Mouse (Mus musculus): ENCODE results near the gene Ankrd44. TPM values are rescaled to one million over a fixed set of nuclear protein-coding genes. Genes with fewer than 3 reads are reported as not detected.

Ankrd44 gene
- polyA plus RNA-seq, 1 experiment from 2014 or later, result 30.8 TPM

- H3K36me3 ChIP-seq, result no peaks in the 10 kb centered on the region
- no peak overlapping the region; the same call in 1 of the 2 replicates for H3K9ac ChIP-seq
These were observed 20.6 kb downstream of the Ankrd44 start for GRCm38 (mm10) chr1:54905632-54906031.

GRCm38 (mm10) chr1:54904165-54904564 lies 22.0 kb downstream of the Ankrd44 start:
- H3K4me3 ChIP-seq, result no peak overlapping the region
- no peaks in the 10 kb centered on the region for H3K27me3 ChIP-seq
- H3K9me3 ChIP-seq, result no peaks in the 10 kb centered on the region; the same call in 1 of the 2 replicates
- 74% methylated on average over 2 of the region's 2 CpGs for WGBS
- peaks cover 48% of the 10 kb centered on the region for H3K4me1 ChIP-seq
- H3K4me2 ChIP-seq (replicated peaks), result no peak overlapping the region
- H3K36me3 ChIP-seq, result no peaks in the 10 kb centered on the region
- ATAC-seq (ENCODE audit: insufficient number of reproducible peaks, insufficient read depth, low FRiP score, low TSS enrichment), result no peak
- H3K9ac ChIP-seq, result no peak overlapping the region
- no peak overlapping the region for H3K27ac ChIP-seq

More at GRCm38 (mm10) chr1:54905632-54906031, 20.6 kb downstream of the Ankrd44 start:
- 54% methylated on average over 7 of the region's 7 CpGs for WGBS
- H3K9me3 ChIP-seq, result no peaks in the 10 kb centered on the region; the same call in 1 of the 2 replicates
- ATAC-seq (ENCODE audit: insufficient number of reproducible peaks, insufficient read depth, low FRiP score, low TSS enrichment), result no peak
- H3K4me2 ChIP-seq (replicated peaks), result peak overlapping the region; percentile 46
- no peak overlapping the region for H3K4me3 ChIP-seq
- peak overlapping the region; percentile 96 for H3K27ac ChIP-seq
- H3K27me3 ChIP-seq, result no peaks in the 10 kb centered on the region
- H3K4me1 ChIP-seq, result peaks cover 53% of the 10 kb centered on the region

- Histone ChIP-seq H3K4me3 (no peak overlapping the region), H3K9ac (no peak overlapping the region), H3K27me3 (no peaks in the 10 kb centered on the region), H3K27ac (no peak overlapping the region), H3K4me2 (replicated peaks) (no peak overlapping the region), H3K9me3 (no peaks in the 10 kb centered on the region; the same call in 1 of the 2 replicates), H3K4me1 (peaks cover 52% of the 10 kb centered on the region), H3K36me3 (no peaks in the 10 kb centered on the region)
- no peak for ATAC-seq (ENCODE audit: insufficient number of reproducible peaks, insufficient read depth, low FRiP score, low TSS enrichment)
- WGBS, result 94% methylated on average over 12 of the region's 12 CpGs
These were observed 23.4 kb downstream of the Ankrd44 start for GRCm38 (mm10) chr1:54902689-54903246.

- H3K36me3 ChIP-seq, result no peaks in the 10 kb centered on the region
- WGBS, result 42% methylated on average over 1 of the region's 1 CpGs
- no peak overlapping the region for H3K4me3 ChIP-seq
- no peak for ATAC-seq (ENCODE audit: insufficient number of reproducible peaks, insufficient read depth, low FRiP score, low TSS enrichment)
- no peaks in the 10 kb centered on the region for H3K27me3 ChIP-seq
- no peak overlapping the region for H3K4me2 ChIP-seq (replicated peaks)
- H3K27ac ChIP-seq, result no peak overlapping the region
- peaks cover 53% of the 10 kb centered on the region for H3K4me1 ChIP-seq
- no peaks in the 10 kb centered on the region; the same call in 1 of the 2 replicates for H3K9me3 ChIP-seq
- no peak overlapping the region for H3K9ac ChIP-seq
These were observed 25.1 kb downstream of the Ankrd44 start for GRCm38 (mm10) chr1:54901084-54901483.

- H3K27ac ChIP-seq, result no peak overlapping the region
- no peak for ATAC-seq (ENCODE audit: insufficient number of reproducible peaks, insufficient read depth, low FRiP score, low TSS enrichment)
- H3K9ac ChIP-seq, result no peak overlapping the region
- WGBS, result 80% methylated on average over 6 of the region's 6 CpGs
- no peak overlapping the region for H3K4me3 ChIP-seq
- H3K9me3 ChIP-seq, result no peaks in the 10 kb centered on the region; the same call in 1 of the 2 replicates
- H3K4me1 ChIP-seq, result peaks cover 45% of the 10 kb centered on the region
- no peak overlapping the region for H3K4me2 ChIP-seq (replicated peaks)
- no peaks in the 10 kb centered on the region for H3K36me3 ChIP-seq
- no peaks in the 10 kb centered on the region for H3K27me3 ChIP-seq
These were observed 26.9 kb downstream of the Ankrd44 start for GRCm38 (mm10) chr1:54899247-54899646.

GRCm38 (mm10) chr1:54898656-54899084 lies 27.5 kb downstream of the Ankrd44 start:
- Histone ChIP-seq H3K36me3 (no peaks in the 10 kb centered on the region), H3K9ac (no peak overlapping the region), H3K9me3 (no peaks in the 10 kb centered on the region; the same call in 1 of the 2 replicates), H3K27ac (no peak overlapping the region), H3K4me2 (replicated peaks) (no peak overlapping the region), H3K4me3 (no peak overlapping the region), H3K4me1 (peaks cover 45% of the 10 kb centered on the region), H3K27me3 (no peaks in the 10 kb centered on the region)
- WGBS, result 34% methylated on average over 5 of the region's 5 CpGs
- no peak for ATAC-seq (ENCODE audit: insufficient number of reproducible peaks, insufficient read depth, low FRiP score, low TSS enrichment)

GRCm38 (mm10) chr1:54897726-54898125 lies 28.5 kb downstream of the Ankrd44 start:
- Histone ChIP-seq H3K4me2 (replicated peaks) (no peak overlapping the region), H3K27me3 (no peaks in the 10 kb centered on the region), H3K27ac (no peak overlapping the region), H3K4me1 (peaks cover 45% of the 10 kb centered on the region), H3K4me3 (no peak overlapping the region), H3K9me3 (no peaks in the 10 kb centered on the region; the same call in 1 of the 2 replicates), H3K9ac (no peak overlapping the region), H3K36me3 (no peaks in the 10 kb centered on the region)
- ATAC-seq (ENCODE audit: insufficient number of reproducible peaks, insufficient read depth, low FRiP score, low TSS enrichment), result no peak
- whole genome bisulfite sequencing, result 80% methylated on average over 2 of the region's 2 CpGs

- no peak for ATAC-seq (ENCODE audit: insufficient number of reproducible peaks, insufficient read depth, low FRiP score, low TSS enrichment)
- H3K9ac ChIP-seq, result no peak overlapping the region
- H3K4me3 ChIP-seq, result no peak overlapping the region
- no peaks in the 10 kb centered on the region for H3K27me3 ChIP-seq
- no peaks in the 10 kb centered on the region for H3K9me3 ChIP-seq
- H3K27ac ChIP-seq, result no peak overlapping the region
- no peak overlapping the region for H3K4me2 ChIP-seq (replicated peaks)
- peaks cover 41% of the 10 kb centered on the region for H3K4me1 ChIP-seq
- 64% methylated on average over 12 of the region's 12 CpGs for WGBS
- H3K36me3 ChIP-seq, result no peaks in the 10 kb centered on the region
These were observed 29.8 kb downstream of the Ankrd44 start for GRCm38 (mm10) chr1:54896109-54897085.

GRCm38 (mm10) chr1:54888449-54888848 lies 37.7 kb downstream of the Ankrd44 start:
- 35% methylated on average over 5 of the region's 5 CpGs for WGBS

GRCm38 (mm10) chr1:54887873-54888272 lies 38.3 kb downstream of the Ankrd44 start:
- H3K27ac ChIP-seq, result peak overlapping the region; percentile 9; the same call in 1 of the 2 replicates
- WGBS, result 78% methylated on average over 3 of the region's 3 CpGs
- no peak for ATAC-seq (ENCODE audit: insufficient number of reproducible peaks, insufficient read depth, low FRiP score, low TSS enrichment)

More at GRCm38 (mm10) chr1:54888449-54888848, 37.7 kb downstream of the Ankrd44 start:
- no peak for ATAC-seq (ENCODE audit: insufficient number of reproducible peaks, insufficient read depth, low FRiP score, low TSS enrichment)
- Histone ChIP-seq H3K9me3 (no peaks in the 10 kb centered on the region), H3K9ac (no peak overlapping the region), H3K4me2 (replicated peaks) (no peak overlapping the region), H3K27ac (peak overlapping the region; percentile 9; the same call in 1 of the 2 replicates), H3K4me1 (peaks cover 17% of the 10 kb centered on the region), H3K27me3 (no peaks in the 10 kb centered on the region), H3K4me3 (no peak overlapping the region), H3K36me3 (no peaks in the 10 kb centered on the region)

GRCm38 (mm10) chr1:54882856-54883467 lies 43.2 kb downstream of the Ankrd44 start:
- Histone ChIP-seq H3K4me1 (peaks cover 14% of the 10 kb centered on the region), H3K9me3 (no peaks in the 10 kb centered on the region), H3K27me3 (no peaks in the 10 kb centered on the region), H3K4me2 (replicated peaks) (no peak overlapping the region), H3K4me3 (no peak overlapping the region), H3K36me3 (no peaks in the 10 kb centered on the region), H3K27ac (no peak overlapping the region), H3K9ac (no peak overlapping the region)
- ATAC-seq (ENCODE audit: insufficient number of reproducible peaks, insufficient read depth, low FRiP score, low TSS enrichment), result no peak
- WGBS, result 60% methylated on average over 2 of the region's 2 CpGs

More at GRCm38 (mm10) chr1:54887873-54888272, 38.3 kb downstream of the Ankrd44 start:
- no peak overlapping the region for H3K4me2 ChIP-seq (replicated peaks)
- peaks cover 17% of the 10 kb centered on the region for H3K4me1 ChIP-seq
- no peak overlapping the region for H3K9ac ChIP-seq
- H3K36me3 ChIP-seq, result no peaks in the 10 kb centered on the region
- H3K9me3 ChIP-seq, result no peaks in the 10 kb centered on the region
- no peaks in the 10 kb centered on the region for H3K27me3 ChIP-seq
- no peak overlapping the region for H3K4me3 ChIP-seq
